Mouse (Mus musculus) liver, embryonic 12.5 days (tissue): Measurements from ENCODE around the gene Crybb1. TPM values are rescaled to one million over a fixed set of nuclear protein-coding genes. Genes with fewer than 3 reads are reported as not detected.

Experiments used
- ATAC-seq: fragments of 200-750 bp; cut with Nextera tagmentation; 2 replicates; pipeline ENCODE4 v1.8.0; 2017; ENCODE audit warnings: moderate number of reproducible peaks, mild to moderate bottlenecking, moderate library complexity
- H3K27ac ChIP-seq: fragments of 300-500 bp; sonication (generic); 2 replicates; pipeline ENCODE4 v1.5.1; 2016; ENCODE audit warnings: mild to moderate bottlenecking
- H3K27me3 ChIP-seq: fragments of 300-500 bp; sonication (generic); replicated peaks from 2 replicates; pipeline ENCODE4 v1.6.1; 2016; ENCODE audit warnings: mild to moderate bottlenecking, moderate library complexity
- H3K36me3 ChIP-seq: fragments of 300-500 bp; sonication (generic); 2 replicates; pipeline ENCODE4 v1.6.1; 2016; ENCODE audit warnings: mild to moderate bottlenecking, moderate library complexity
- H3K4me1 ChIP-seq: fragments of 300-500 bp; sonication (generic); 2 replicates; pipeline ENCODE4 v1.6.1; 2016
- H3K4me2 ChIP-seq: fragments of 300-500 bp; sonication (generic); 2 replicates; pipeline ENCODE4 v1.6.1; 2016; ENCODE audit warnings: mild to moderate bottlenecking, moderate library complexity
- H3K4me3 ChIP-seq: fragments of 300-500 bp; sonication (generic); 2 replicates; pipeline ENCODE4 v1.5.1; 2016; ENCODE audit warnings: mild to moderate bottlenecking, moderate library complexity
- H3K9ac ChIP-seq: fragments of 300-500 bp; sonication (generic); 2 replicates; pipeline ENCODE4 v1.6.1; 2016; ENCODE audit warnings: mild to moderate bottlenecking, moderate library complexity
- H3K9me3 ChIP-seq: fragments of 300-500 bp; sonication (generic); replicated peaks from 2 replicates; pipeline ENCODE4 v1.6.1; 2016; ENCODE audit warnings: mild to moderate bottlenecking, moderate library complexity
- WGBS: fragments of 180-500 bp; shearing (Covaris S2); methylation state at CpG from one replicate; pipeline ENCODE4 v1.1.7; 2016; ENCODE audit not compliant: insufficient replicate concordance; 5-methylcytosine and 5-hydroxymethylcytosine counted together
- polyA plus RNA-seq: library from polyadenylated mRNA; unstranded; fragments of >200 nt; fragmentation: Nextera tagmentation; extraction: Ambion mirVana; gene quantifications from 2 replicates; pipeline ENCODE4 v1.2.1, GENCODE M21; 2016

Gene Crybb1
- polyA plus RNA-seq, 1 experiment from 2014 or later = 0.15 TPM

GRCm38 (mm10) chr5:112282123-112282779 is 26.6 kb downstream of the Crybb1 start:
- Histone ChIP-seq H3K9me3 (no peaks in the 10 kb centered on the region), H3K27me3 (no peaks in the 10 kb centered on the region), H3K4me2 (peak overlapping the region; percentile 39), H3K4me1 (peaks cover 98% of the 10 kb centered on the region), H3K9ac (0 out of 2 replicates have a peak overlapping the region, but pooled peaks have one; percentile 8), H3K27ac (peak overlapping the region; percentile 74), H3K36me3 (peaks cover 16% of the 10 kb centered on the region; the same call in 1 of the 2 replicates), H3K4me3 (no peak overlapping the region)
- 49% methylated on average over 6 of the region's 6 CpGs for WGBS
- ATAC-seq = no peak

GRCm38 (mm10) chr5:112282780-112283482 is 27.3 kb downstream of the Crybb1 start:
- no peak overlapping the region for H3K4me3 ChIP-seq
- no peaks in the 10 kb centered on the region for H3K27me3 ChIP-seq
- peak overlapping the region; percentile 39 for H3K4me2 ChIP-seq
- H3K27ac ChIP-seq = peak overlapping the region; percentile 74
- no peak for ATAC-seq
- H3K4me1 ChIP-seq = peaks cover 98% of the 10 kb centered on the region
- peaks cover 16% of the 10 kb centered on the region; the same call in 1 of the 2 replicates for H3K36me3 ChIP-seq
- no peaks in the 10 kb centered on the region for H3K9me3 ChIP-seq
- WGBS = 30% methylated on average over 9 of the region's 9 CpGs
- H3K9ac ChIP-seq = 0 out of 2 replicates have a peak overlapping the region, but pooled peaks have one; percentile 8

GRCm38 (mm10) chr5:112283543-112284202 is 28.1 kb downstream of the Crybb1 start:
- peaks cover 98% of the 10 kb centered on the region for H3K4me1 ChIP-seq
- 20% methylated on average over 10 of the region's 10 CpGs for WGBS
- H3K4me2 ChIP-seq = peak overlapping the region; percentile 39
- peak overlapping the region; percentile 74 for H3K27ac ChIP-seq
- H3K27me3 ChIP-seq = no peaks in the 10 kb centered on the region
- H3K4me3 ChIP-seq = 0 out of 2 replicates have a peak overlapping the region, but pooled peaks have one; percentile 2
- peaks cover 16% of the 10 kb centered on the region; the same call in 1 of the 2 replicates for H3K36me3 ChIP-seq
- ATAC-seq = peak; percentile 16; the same call in 1 of the 2 replicates
- H3K9me3 ChIP-seq = no peaks in the 10 kb centered on the region
- H3K9ac ChIP-seq = peak overlapping the region; percentile 36; the same call in 1 of the 2 replicates

DNA sequence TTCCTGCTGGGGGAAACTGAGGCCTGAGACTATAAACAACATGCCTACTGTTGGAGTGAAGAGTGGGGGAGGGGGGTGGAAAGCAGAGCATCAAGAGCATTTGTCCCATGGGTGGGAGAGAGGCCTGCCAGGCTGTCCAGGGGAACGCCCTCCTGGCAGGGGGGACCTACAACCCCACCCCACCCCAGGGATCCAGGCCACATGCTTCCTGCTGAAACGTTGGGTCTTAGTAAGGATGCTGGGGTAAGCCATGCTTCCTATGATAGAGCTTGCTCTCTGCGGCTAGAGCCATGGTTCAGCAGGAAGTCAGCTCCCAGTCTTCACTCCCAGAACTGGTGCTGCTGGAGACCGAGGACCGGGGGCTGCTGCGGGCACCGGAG is 28.6 kb downstream of the Crybb1 start:
- 31% methylated on average over 7 of the region's 7 CpGs for WGBS
- ATAC-seq = no peak
- H3K27ac ChIP-seq = peak overlapping the region; percentile 74

DNA sequence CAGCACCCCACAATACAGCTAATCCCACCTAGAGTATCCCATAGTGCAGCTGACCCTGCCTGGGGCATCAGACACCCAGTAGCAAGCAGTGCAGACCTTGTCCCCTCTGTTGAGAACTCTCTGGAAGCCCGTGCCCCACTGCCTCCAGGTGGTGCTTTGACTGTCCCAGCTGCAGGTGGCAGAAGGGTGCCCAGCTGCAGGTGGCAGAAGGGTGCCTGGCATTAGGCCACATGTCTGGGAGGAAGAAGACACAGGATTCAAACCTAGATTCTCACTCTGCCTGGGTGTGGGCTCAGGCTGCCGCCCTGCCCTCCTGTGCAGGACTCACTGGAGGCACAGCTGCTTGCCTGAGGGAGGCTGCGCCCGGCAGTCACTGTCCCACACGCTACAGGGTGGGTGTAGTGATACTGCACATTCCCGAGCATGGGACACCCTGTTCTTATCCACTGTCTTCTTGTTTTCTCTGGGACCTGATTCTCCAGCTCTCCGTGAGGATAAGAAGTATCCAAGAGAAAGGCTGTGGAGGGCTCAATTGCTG is 30.0 kb downstream of the Crybb1 start:
- no peak overlapping the region for H3K4me2 ChIP-seq
- peaks cover 96% of the 10 kb centered on the region for H3K4me1 ChIP-seq
- no peak overlapping the region for H3K4me3 ChIP-seq
- 0 out of 2 replicates have a peak overlapping the region, but pooled peaks have one; percentile 7 for H3K9ac ChIP-seq
- H3K36me3 ChIP-seq = peaks cover 16% of the 10 kb centered on the region; the same call in 1 of the 2 replicates
- H3K27me3 ChIP-seq = no peaks in the 10 kb centered on the region
- 78% methylated on average over 7 of the region's 7 CpGs for WGBS
- H3K27ac ChIP-seq = no peak overlapping the region
- no peaks in the 10 kb centered on the region for H3K9me3 ChIP-seq
- no peak for ATAC-seq

More for the DNA sequence above, 28.6 kb downstream of the Crybb1 start:
- H3K36me3 ChIP-seq = peaks cover 16% of the 10 kb centered on the region; the same call in 1 of the 2 replicates
- no peaks in the 10 kb centered on the region for H3K9me3 ChIP-seq
- no peaks in the 10 kb centered on the region for H3K27me3 ChIP-seq
- H3K9ac ChIP-seq = peak overlapping the region; percentile 9; the same call in 1 of the 2 replicates
- peak overlapping the region; percentile 39 for H3K4me2 ChIP-seq
- no peak overlapping the region for H3K4me3 ChIP-seq
- H3K4me1 ChIP-seq = peaks cover 98% of the 10 kb centered on the region

DNA sequence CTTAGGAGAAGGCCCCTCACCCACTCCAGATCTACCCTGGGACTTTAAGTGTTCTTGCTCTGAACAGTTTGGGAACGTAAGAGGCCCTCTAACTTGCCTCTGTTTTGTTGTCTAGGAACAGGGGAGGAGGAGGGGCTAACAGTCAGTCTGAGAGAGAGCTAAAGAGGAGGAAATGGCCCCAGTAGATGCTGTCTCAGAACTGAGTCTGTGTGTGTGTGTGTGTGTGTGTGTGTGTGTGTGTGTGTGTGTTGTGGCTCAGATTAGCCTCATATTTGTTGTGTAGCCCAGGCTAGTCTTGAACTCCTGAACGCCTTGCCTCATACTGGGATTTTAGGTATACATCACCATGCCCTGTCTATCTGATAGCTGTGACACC is 31.0 kb downstream of the Crybb1 start:
- peaks cover 16% of the 10 kb centered on the region; the same call in 1 of the 2 replicates for H3K36me3 ChIP-seq
- peaks cover 94% of the 10 kb centered on the region for H3K4me1 ChIP-seq
- peak overlapping the region; percentile 61 for H3K27ac ChIP-seq

DNA sequence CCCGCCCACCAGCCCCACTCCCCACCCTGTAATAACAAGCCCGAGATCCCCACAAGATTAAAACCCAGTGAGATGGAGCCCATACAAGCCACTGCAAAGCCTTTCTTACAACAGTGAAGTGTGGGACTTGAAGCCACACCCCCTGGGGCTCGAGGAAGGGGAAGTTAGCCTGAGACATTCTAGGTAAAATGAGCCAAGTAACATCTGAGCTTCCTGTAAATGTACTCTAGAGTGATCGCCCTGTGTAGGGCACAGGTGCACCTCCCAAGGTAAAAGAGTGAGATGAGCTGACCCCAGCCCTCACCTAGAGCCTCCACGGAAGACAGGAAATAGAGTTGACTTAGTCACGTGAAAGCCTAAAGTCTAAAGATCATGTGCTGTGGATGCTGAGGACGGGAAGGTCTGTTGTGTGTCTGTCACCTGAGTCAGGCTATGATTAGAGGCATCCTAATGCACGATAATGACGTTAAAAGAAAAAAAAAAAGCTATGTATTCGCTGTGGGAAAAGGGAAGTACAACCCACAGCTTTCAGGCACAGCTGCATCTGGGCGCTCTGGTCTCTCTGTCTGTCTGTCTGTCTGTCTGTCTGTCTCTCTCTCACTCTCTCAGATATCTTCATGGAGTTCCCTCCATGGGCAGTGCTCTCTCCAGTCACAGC is 31.5 kb downstream of the Crybb1 start:
- peak overlapping the region; percentile 61 for H3K27ac ChIP-seq

More for the DNA sequence above, 31.0 kb downstream of the Crybb1 start:
- H3K9ac ChIP-seq = no peak overlapping the region
- H3K4me2 ChIP-seq = peak overlapping the region; percentile 4; the same call in 1 of the 2 replicates
- ATAC-seq = no peak; the same call in 1 of the 2 replicates
- WGBS = 31% methylated on average over 2 of the region's 2 CpGs
- no peak overlapping the region for H3K4me3 ChIP-seq
- no peaks in the 10 kb centered on the region for H3K9me3 ChIP-seq
- H3K27me3 ChIP-seq = no peaks in the 10 kb centered on the region

GRCm38 (mm10) chr5:112287652-112288051 is 32.0 kb downstream of the Crybb1 start:
- Histone ChIP-seq H3K27ac (peak overlapping the region; percentile 61), H3K9ac (no peak overlapping the region), H3K9me3 (no peaks in the 10 kb centered on the region), H3K4me1 (peaks cover 94% of the 10 kb centered on the region), H3K4me2 (0 out of 2 replicates have a peak overlapping the region, but pooled peaks have one; percentile 4), H3K4me3 (no peak overlapping the region), H3K36me3 (peaks cover 16% of the 10 kb centered on the region; the same call in 1 of the 2 replicates), H3K27me3 (no peaks in the 10 kb centered on the region)
- ATAC-seq = no peak
- WGBS = 72% methylated on average over 2 of the region's 2 CpGs

More for the DNA sequence above, 31.5 kb downstream of the Crybb1 start:
- WGBS = 23% methylated on average over 11 of the region's 11 CpGs
- no peak overlapping the region for H3K9ac ChIP-seq
- H3K9me3 ChIP-seq = no peaks in the 10 kb centered on the region
- no peak for ATAC-seq
- H3K36me3 ChIP-seq = peaks cover 16% of the 10 kb centered on the region; the same call in 1 of the 2 replicates
- peaks cover 94% of the 10 kb centered on the region for H3K4me1 ChIP-seq
- peak overlapping the region; percentile 4; the same call in 1 of the 2 replicates for H3K4me2 ChIP-seq
- no peaks in the 10 kb centered on the region for H3K27me3 ChIP-seq
- H3K4me3 ChIP-seq = no peak overlapping the region

- Histone ChIP-seq H3K27me3 (no peaks in the 10 kb centered on the region), H3K4me2 (peak overlapping the region; percentile 13; the same call in 1 of the 2 replicates), H3K4me1 (peaks cover 94% of the 10 kb centered on the region), H3K27ac (peak overlapping the region; percentile 61; the same call in 1 of the 2 replicates), H3K4me3 (no peak overlapping the region), H3K36me3 (peaks cover 16% of the 10 kb centered on the region; the same call in 1 of the 2 replicates), H3K9me3 (no peaks in the 10 kb centered on the region), H3K9ac (no peak overlapping the region)
- no peak for ATAC-seq
- WGBS = 58% methylated on average over 9 of the region's 9 CpGs
These were observed 32.9 kb downstream of the Crybb1 start for GRCm38 (mm10) chr5:112288193-112289141.

DNA sequence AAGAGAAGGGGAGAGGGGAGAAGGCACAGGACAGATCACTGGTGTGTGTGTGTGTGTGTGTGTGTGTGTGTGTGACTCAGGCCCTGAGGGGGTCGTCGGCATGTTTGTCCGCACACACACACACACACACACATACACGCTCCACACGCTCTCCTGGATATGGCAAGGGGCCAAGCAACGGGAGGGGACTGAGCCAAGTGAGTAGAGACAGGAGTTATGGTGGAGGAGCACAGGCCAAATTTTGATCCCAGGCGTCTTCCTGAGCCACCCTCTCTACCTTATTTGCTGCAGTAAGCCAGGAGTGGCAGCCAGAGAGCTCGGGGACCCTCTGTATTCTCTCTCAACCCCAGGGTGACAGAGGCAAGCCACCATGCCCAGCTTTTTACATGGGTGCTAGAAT is 33.6 kb downstream of the Crybb1 start:
- H3K27ac ChIP-seq = no peak overlapping the region
- H3K4me1 ChIP-seq = peaks cover 94% of the 10 kb centered on the region
- WGBS = 71% methylated on average over 8 of the region's 8 CpGs

More for the DNA sequence above, 33.6 kb downstream of the Crybb1 start:
- Histone ChIP-seq H3K36me3 (peaks cover 16% of the 10 kb centered on the region; the same call in 1 of the 2 replicates), H3K9me3 (no peaks in the 10 kb centered on the region), H3K27me3 (no peaks in the 10 kb centered on the region), H3K4me3 (no peak overlapping the region), H3K4me2 (no peak overlapping the region), H3K9ac (no peak overlapping the region)
- ATAC-seq = no peak
